Mouse (Mus musculus) fat pad, adult 2 months (tissue): ENCODE results near the gene Ldhb.

Source experiments
- DNase-seq: peaks from one replicate; pipeline ENCODE4 v3.0.0-alpha.2; 2011; ENCODE audit warnings: low read depth, low spot score; ENCODE audit errors: extremely low read depth

Gene Ldhb

GRCm38 (mm10) chr6:142507785-142508162, at the start of gene Ldhb:
Gene Ldhb, minus strand, starts transcription at chr6:142507957.
- peak; percentile 39 for DNase-seq

- DNase-seq, result no peak
Observed at GRCm38 (mm10) chr6:142555988-142556387, 48.2 kb upstream of the Ldhb start.

GRCm38 (mm10) chr6:142551482-142551881, 43.7 kb upstream of the Ldhb start:
- DNase-seq, result no peak

GRCm38 (mm10) chr6:142550871-142551270, 43.1 kb upstream of the Ldhb start:
- DNase-seq, result no peak

- no peak for DNase-seq
Observed at GRCm38 (mm10) chr6:142548377-142548776, 40.6 kb upstream of the Ldhb start.

- DNase-seq, result no peak
Observed at GRCm38 (mm10) chr6:142545132-142545531, 37.4 kb upstream of the Ldhb start.

GRCm38 (mm10) chr6:142543648-142544047, 35.9 kb upstream of the Ldhb start:
- DNase-seq, result no peak

GRCm38 (mm10) chr6:142542800-142543175, 35.0 kb upstream of the Ldhb start:
- DNase-seq, result no peak

GRCm38 (mm10) chr6:142542082-142542799, 34.5 kb upstream of the Ldhb start:
- DNase-seq, result no peak

GRCm38 (mm10) chr6:142540561-142541160, 32.9 kb upstream of the Ldhb start:
- DNase-seq, result no peak

- DNase-seq, result no peak
Observed at GRCm38 (mm10) chr6:142540131-142540530, 32.4 kb upstream of the Ldhb start.

- DNase-seq, result no peak
Observed at GRCm38 (mm10) chr6:142538503-142538902, 30.7 kb upstream of the Ldhb start.

GRCm38 (mm10) chr6:142533412-142533811, 25.7 kb upstream of the Ldhb start:
- DNase-seq, result no peak

GRCm38 (mm10) chr6:142532686-142533085, 24.9 kb upstream of the Ldhb start:
- no peak for DNase-seq

- DNase-seq, result no peak
Observed at GRCm38 (mm10) chr6:142532141-142532540, 24.4 kb upstream of the Ldhb start.

- DNase-seq, result no peak
Observed at GRCm38 (mm10) chr6:142530378-142530777, 22.6 kb upstream of the Ldhb start.

- DNase-seq, result no peak
Observed at GRCm38 (mm10) chr6:142529680-142530079, 21.9 kb upstream of the Ldhb start.

- no peak for DNase-seq
Observed at GRCm38 (mm10) chr6:142527931-142528562, 20.3 kb upstream of the Ldhb start.

GRCm38 (mm10) chr6:142524635-142525308, 17.0 kb upstream of the Ldhb start:
- no peak for DNase-seq

- no peak for DNase-seq
Observed at GRCm38 (mm10) chr6:142521591-142522110, 13.9 kb upstream of the Ldhb start.

- DNase-seq, result no peak
Observed at GRCm38 (mm10) chr6:142519110-142519509, 11.4 kb upstream of the Ldhb start.
